Mouse (Mus musculus): ENCODE measurements around the gene Snrnp48. TPM values are rescaled to one million over a fixed set of nuclear protein-coding genes. Genes with fewer than 3 reads are reported as not detected.

The Snrnp48 gene
- 18.8 and 24.6 TPM in 2 replicates for polyA plus RNA-seq (2015; fragmentation: Nextera tagmentation; extraction: Ambion mirVana)

- ATAC-seq (replicated peaks; ENCODE audit: insufficient number of reproducible peaks, insufficient read depth, low FRiP score, low read depth), result peak; percentile 97
- Histone ChIP-seq H3K36me3 (no peaks in the 10 kb centered on the region; the same call in 1 of the 2 replicates), H3K4me3 (peak within 1 kb of the TSS; percentile 89), H3K27me3 (no peaks in the 10 kb centered on the region), H3K27ac (peak within 1 kb of the TSS; percentile 94), H3K9ac (peak within 1 kb of the TSS; percentile 84), H3K4me1 (replicated peaks) (peaks cover 15% of the 10 kb centered on the region), H3K4me2 (peak within 1 kb of the TSS; percentile 74), H3K9me3 (replicated peaks) (no peaks in the 10 kb centered on the region)
- under 1% methylated on average over 59 of the region's 59 CpGs for WGBS
Measured at GRCm38 (mm10) chr13:38204702-38205482, at the start of gene Snrnp48. Gene Snrnp48, plus strand, starts transcription at chr13:38204938.

GRCm38 (mm10) chr13:38155523-38155922, 49.2 kb upstream of the Snrnp48 start:
- Histone ChIP-seq H3K27me3 (no peaks in the 10 kb centered on the region), H3K27ac (peak overlapping the region; percentile 1; the same call in 1 of the 2 replicates), H3K36me3 (no peaks in the 10 kb centered on the region), H3K4me3 (no peak overlapping the region), H3K4me2 (peak overlapping the region; percentile 71), H3K9me3 (replicated peaks) (no peaks in the 10 kb centered on the region), H3K4me1 (replicated peaks) (peaks cover 37% of the 10 kb centered on the region), H3K9ac (no peak overlapping the region)
- 13% methylated on average over 2 of the region's 2 CpGs for WGBS
- ATAC-seq (replicated peaks; ENCODE audit: insufficient number of reproducible peaks, insufficient read depth, low FRiP score, low read depth), result no peak

GRCm38 (mm10) chr13:38157635-38158034, 47.1 kb upstream of the Snrnp48 start:
- H3K27ac ChIP-seq, result peak overlapping the region; percentile 53
- no peaks in the 10 kb centered on the region for H3K27me3 ChIP-seq
- H3K9me3 ChIP-seq (replicated peaks), result no peaks in the 10 kb centered on the region
- no peak overlapping the region for H3K9ac ChIP-seq
- peak overlapping the region; percentile 0; the same call in 1 of the 2 replicates for H3K4me2 ChIP-seq
- H3K36me3 ChIP-seq, result no peaks in the 10 kb centered on the region
- WGBS, result 31% methylated on average over 6 of the region's 6 CpGs
- 0 out of 2 replicates have a peak, but pooled peaks have one; percentile 18 for ATAC-seq (replicated peaks; ENCODE audit: insufficient number of reproducible peaks, insufficient read depth, low FRiP score, low read depth)
- H3K4me3 ChIP-seq, result no peak overlapping the region
- peaks cover 37% of the 10 kb centered on the region for H3K4me1 ChIP-seq (replicated peaks)

- Histone ChIP-seq H3K27me3 (no peaks in the 10 kb centered on the region), H3K4me2 (no peak overlapping the region), H3K36me3 (peaks cover 3% of the 10 kb centered on the region; the same call in 1 of the 2 replicates), H3K4me3 (no peak overlapping the region), H3K9ac (no peak overlapping the region), H3K27ac (peak overlapping the region; percentile 94), H3K4me1 (replicated peaks) (peaks cover 41% of the 10 kb centered on the region), H3K9me3 (replicated peaks) (no peaks in the 10 kb centered on the region)
- ATAC-seq (replicated peaks; ENCODE audit: insufficient number of reproducible peaks, insufficient read depth, low FRiP score, low read depth), result no peak
- WGBS, result 70% methylated on average over 2 of the region's 2 CpGs
Measured at GRCm38 (mm10) chr13:38162002-38162401, 42.7 kb upstream of the Snrnp48 start.

GRCm38 (mm10) chr13:38162668-38163067, 42.1 kb upstream of the Snrnp48 start:
- peaks cover 36% of the 10 kb centered on the region for H3K4me1 ChIP-seq (replicated peaks)
- ATAC-seq (replicated peaks; ENCODE audit: insufficient number of reproducible peaks, insufficient read depth, low FRiP score, low read depth), result peak; percentile 95
- H3K9ac ChIP-seq, result 0 out of 2 replicates have a peak overlapping the region, but pooled peaks have one; percentile 40
- H3K36me3 ChIP-seq, result peaks cover 9% of the 10 kb centered on the region; the same call in 1 of the 2 replicates
- H3K27ac ChIP-seq, result peak overlapping the region; percentile 94
- no peaks in the 10 kb centered on the region for H3K9me3 ChIP-seq (replicated peaks)
- no peak overlapping the region for H3K4me3 ChIP-seq
- H3K4me2 ChIP-seq, result no peak overlapping the region
- WGBS, result 11% methylated on average over 11 of the region's 11 CpGs
- H3K27me3 ChIP-seq, result no peaks in the 10 kb centered on the region

GRCm38 (mm10) chr13:38164932-38165331, 39.8 kb upstream of the Snrnp48 start:
- Histone ChIP-seq H3K27me3 (no peaks in the 10 kb centered on the region), H3K27ac (peak overlapping the region; percentile 68), H3K9me3 (replicated peaks) (no peaks in the 10 kb centered on the region), H3K4me2 (no peak overlapping the region), H3K9ac (no peak overlapping the region), H3K36me3 (peaks cover 23% of the 10 kb centered on the region; the same call in 1 of the 2 replicates), H3K4me1 (replicated peaks) (peaks cover 29% of the 10 kb centered on the region), H3K4me3 (no peak overlapping the region)
- no peak for ATAC-seq (replicated peaks; ENCODE audit: insufficient number of reproducible peaks, insufficient read depth, low FRiP score, low read depth)
- WGBS, result 63% methylated on average over 11 of the region's 11 CpGs

GRCm38 (mm10) chr13:38167056-38167455, 37.7 kb upstream of the Snrnp48 start:
- no peak for ATAC-seq (replicated peaks; ENCODE audit: insufficient number of reproducible peaks, insufficient read depth, low FRiP score, low read depth)
- Histone ChIP-seq H3K9ac (no peak overlapping the region), H3K4me3 (no peak overlapping the region), H3K4me2 (no peak overlapping the region), H3K27ac (no peak overlapping the region), H3K4me1 (replicated peaks) (peaks cover 38% of the 10 kb centered on the region), H3K27me3 (no peaks in the 10 kb centered on the region), H3K9me3 (replicated peaks) (no peaks in the 10 kb centered on the region), H3K36me3 (peaks cover 23% of the 10 kb centered on the region; the same call in 1 of the 2 replicates)
- WGBS, result 88% methylated on average over 3 of the region's 3 CpGs

GRCm38 (mm10) chr13:38170707-38171144, 34.0 kb upstream of the Snrnp48 start:
- Histone ChIP-seq H3K36me3 (peaks cover 50% of the 10 kb centered on the region), H3K4me1 (replicated peaks) (peaks cover 15% of the 10 kb centered on the region), H3K9me3 (replicated peaks) (no peaks in the 10 kb centered on the region), H3K4me2 (peak overlapping the region; percentile 57), H3K27ac (peak overlapping the region; percentile 98), H3K27me3 (no peaks in the 10 kb centered on the region), H3K4me3 (peak overlapping the region; percentile 16; the same call in 1 of the 2 replicates), H3K9ac (0 out of 2 replicates have a peak overlapping the region, but pooled peaks have one; percentile 41)
- 7% methylated on average over 4 of the region's 4 CpGs for WGBS
- ATAC-seq (replicated peaks; ENCODE audit: insufficient number of reproducible peaks, insufficient read depth, low FRiP score, low read depth), result peak; percentile 95

GRCm38 (mm10) chr13:38193406-38193805, 11.3 kb upstream of the Snrnp48 start:
- no peaks in the 10 kb centered on the region for H3K9me3 ChIP-seq (replicated peaks)
- H3K4me2 ChIP-seq, result no peak overlapping the region
- WGBS, result 87% methylated on average over 10 of the region's 10 CpGs
- ATAC-seq (replicated peaks; ENCODE audit: insufficient number of reproducible peaks, insufficient read depth, low FRiP score, low read depth), result no peak
- peaks cover 93% of the 10 kb centered on the region for H3K36me3 ChIP-seq
- H3K9ac ChIP-seq, result no peak overlapping the region
- H3K27ac ChIP-seq, result no peak overlapping the region
- no peak overlapping the region for H3K4me3 ChIP-seq
- H3K4me1 ChIP-seq (replicated peaks), result no peaks in the 10 kb centered on the region
- no peaks in the 10 kb centered on the region for H3K27me3 ChIP-seq

- Histone ChIP-seq H3K4me2 (no peak overlapping the region), H3K27ac (no peak overlapping the region), H3K4me3 (no peak overlapping the region), H3K9ac (no peak overlapping the region), H3K36me3 (peaks cover 26% of the 10 kb centered on the region), H3K27me3 (no peaks in the 10 kb centered on the region), H3K4me1 (replicated peaks) (peaks cover 11% of the 10 kb centered on the region), H3K9me3 (replicated peaks) (no peaks in the 10 kb centered on the region)
- WGBS, result 65% methylated on average over 6 of the region's 6 CpGs
- ATAC-seq (replicated peaks; ENCODE audit: insufficient number of reproducible peaks, insufficient read depth, low FRiP score, low read depth), result no peak
Measured at GRCm38 (mm10) chr13:38201413-38201812, 3.3 kb upstream of the Snrnp48 start.

- Histone ChIP-seq H3K9ac (no peak overlapping the region), H3K36me3 (no peaks in the 10 kb centered on the region; the same call in 1 of the 2 replicates), H3K4me2 (peak overlapping the region; percentile 74), H3K9me3 (replicated peaks) (no peaks in the 10 kb centered on the region), H3K4me1 (replicated peaks) (peaks cover 15% of the 10 kb centered on the region), H3K4me3 (peak overlapping the region; percentile 89), H3K27ac (no peak overlapping the region), H3K27me3 (no peaks in the 10 kb centered on the region)
- 45% methylated on average over 4 of the region's 4 CpGs for WGBS
- ATAC-seq (replicated peaks; ENCODE audit: insufficient number of reproducible peaks, insufficient read depth, low FRiP score, low read depth), result no peak
Measured at GRCm38 (mm10) chr13:38204171-38204570, 567 bp upstream of the Snrnp48 start.
